Mouse (Mus musculus) stomach, embryonic 16.5 days (tissue): ENCODE measurements around the gene Map2k3. TPM values are rescaled to one million over a fixed set of nuclear protein-coding genes. Genes with fewer than 3 reads are reported as not detected.

ENCODE experiments used
- ATAC-seq: fragments of 200-750 bp; cut with Nextera tagmentation; 2 replicates; pipeline ENCODE4 v1.8.0; 2017; ENCODE audit warnings: moderate number of reproducible peaks, moderate TSS enrichment; ENCODE audit not compliant: insufficient read depth, low FRiP score
- H3K27ac ChIP-seq: fragments of 300-500 bp; sonication (generic); 2 replicates; pipeline ENCODE4 v1.5.1; 2014; ENCODE audit warnings: low read length
- H3K27me3 ChIP-seq: fragments of 300-500 bp; sonication (generic); 2 replicates; pipeline ENCODE4 v1.6.1; 2014; ENCODE audit warnings: low read length, control low read depth, mixed read lengths; ENCODE audit not compliant: control insufficient read depth, insufficient read depth
- H3K36me3 ChIP-seq: fragments of 300-500 bp; sonication (generic); 2 replicates; pipeline ENCODE4 v1.6.1; 2014; ENCODE audit warnings: low read length; ENCODE audit not compliant: control insufficient read depth, insufficient read depth
- H3K4me1 ChIP-seq: fragments of 300-500 bp; sonication (generic); 2 replicates; pipeline ENCODE4 v1.6.1; 2014; ENCODE audit warnings: low read length, control low read depth, mixed read lengths; ENCODE audit not compliant: control insufficient read depth, insufficient read depth
- H3K4me2 ChIP-seq: fragments of 300-500 bp; sonication (generic); 2 replicates; pipeline ENCODE4 v1.6.1; 2014; ENCODE audit warnings: low read depth, low read length, mixed read lengths
- H3K4me3 ChIP-seq: fragments of 300-500 bp; sonication (generic); replicated peaks from 2 replicates; pipeline ENCODE4 v1.5.1; 2014; ENCODE audit warnings: mild to moderate bottlenecking, low read length
- H3K9ac ChIP-seq: fragments of 300-500 bp; sonication (generic); 2 replicates; pipeline ENCODE4 v1.6.1; 2014; ENCODE audit warnings: low read length
- H3K9me3 ChIP-seq: fragments of 300-500 bp; sonication (generic); replicated peaks from 2 replicates; pipeline ENCODE4 v1.6.1; 2016; ENCODE audit warnings: low read length, control low read depth; ENCODE audit not compliant: control insufficient read depth
- WGBS: fragments of 180-500 bp; shearing (Covaris S2); extraction: QIAGEN DNeasy Blood & Tissue Kit; methylation state at CpG from one replicate; pipeline ENCODE4 v1.1.7; 2014; 5-methylcytosine and 5-hydroxymethylcytosine counted together
- polyA plus RNA-seq: library from polyadenylated mRNA; unstranded; fragments of >200 nt; fragmentation: Nextera tagmentation; extraction: Ambion mirVana; gene quantifications from 2 replicates; pipeline ENCODE4 v1.2.1, GENCODE M21; 2015

Map2k3 gene
- polyA plus RNA-seq, 1 experiment from 2014 or later = 119 TPM

GRCm38 (mm10) chr11:60903661-60904061 lies 28.2 kb upstream of the Map2k3 start:
- no peak for ATAC-seq
- Histone ChIP-seq H3K9me3 (no peaks in the 10 kb centered on the region), H3K36me3 (no peaks in the 10 kb centered on the region; the same call in 1 of the 2 replicates), H3K4me3 (no peak overlapping the region), H3K27me3 (no peaks in the 10 kb centered on the region), H3K9ac (no peak overlapping the region), H3K4me1 (no peaks in the 10 kb centered on the region), H3K4me2 (no peak overlapping the region), H3K27ac (no peak overlapping the region)
- WGBS = 88% methylated on average over 6 of the region's 6 CpGs

DNA sequence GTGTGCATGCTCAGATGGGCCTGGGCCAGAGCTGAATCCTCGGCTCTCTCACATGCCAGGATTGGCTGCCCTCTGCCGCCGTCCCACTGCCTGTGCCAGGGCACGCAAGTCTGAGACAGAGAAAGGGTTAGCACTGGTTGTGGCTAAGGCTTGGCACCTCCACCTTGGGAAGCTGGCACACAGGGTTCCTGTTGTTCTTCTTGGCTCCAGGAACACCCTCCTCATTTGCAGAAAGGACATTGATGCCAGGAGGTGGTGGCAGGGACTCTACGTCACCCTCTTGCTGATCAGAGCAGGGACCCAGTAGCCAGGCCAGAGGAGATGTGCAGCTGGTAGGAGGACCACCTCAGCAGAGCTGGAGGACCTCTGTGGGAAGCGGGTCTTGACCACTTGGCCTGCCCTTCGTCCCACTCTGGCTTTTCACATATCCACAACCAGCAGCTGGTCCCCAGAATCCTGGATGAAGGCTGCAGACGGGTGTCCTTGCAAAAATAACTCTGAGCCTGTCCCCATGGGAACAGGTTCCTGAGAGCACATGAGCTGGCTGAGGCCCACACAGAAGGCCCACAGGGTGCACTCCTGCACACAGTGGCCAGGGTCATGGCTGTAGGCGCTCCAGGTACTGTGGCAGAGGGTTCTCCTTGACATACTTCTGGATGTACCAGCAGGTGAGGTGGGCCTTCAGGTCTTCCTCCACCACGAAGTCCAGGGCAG lies 26.3 kb upstream of the Map2k3 start:
- H3K9me3 ChIP-seq = no peaks in the 10 kb centered on the region
- no peak overlapping the region for H3K27ac ChIP-seq
- WGBS = 91% methylated on average over 10 of the region's 10 CpGs
- no peak for ATAC-seq
- no peaks in the 10 kb centered on the region for H3K27me3 ChIP-seq
- H3K36me3 ChIP-seq = no peaks in the 10 kb centered on the region; the same call in 1 of the 2 replicates
- no peak overlapping the region for H3K4me3 ChIP-seq
- no peak overlapping the region for H3K9ac ChIP-seq
- H3K4me2 ChIP-seq = no peak overlapping the region
- H3K4me1 ChIP-seq = no peaks in the 10 kb centered on the region

GRCm38 (mm10) chr11:60906449-60906848 lies 25.4 kb upstream of the Map2k3 start:
- H3K36me3 ChIP-seq = no peaks in the 10 kb centered on the region; the same call in 1 of the 2 replicates
- H3K27me3 ChIP-seq = no peaks in the 10 kb centered on the region
- H3K27ac ChIP-seq = no peak overlapping the region
- H3K4me2 ChIP-seq = no peak overlapping the region
- no peak overlapping the region for H3K9ac ChIP-seq
- no peaks in the 10 kb centered on the region for H3K9me3 ChIP-seq
- no peak for ATAC-seq
- WGBS = 97% methylated on average over 4 of the region's 4 CpGs
- no peak overlapping the region for H3K4me3 ChIP-seq
- no peaks in the 10 kb centered on the region for H3K4me1 ChIP-seq

DNA sequence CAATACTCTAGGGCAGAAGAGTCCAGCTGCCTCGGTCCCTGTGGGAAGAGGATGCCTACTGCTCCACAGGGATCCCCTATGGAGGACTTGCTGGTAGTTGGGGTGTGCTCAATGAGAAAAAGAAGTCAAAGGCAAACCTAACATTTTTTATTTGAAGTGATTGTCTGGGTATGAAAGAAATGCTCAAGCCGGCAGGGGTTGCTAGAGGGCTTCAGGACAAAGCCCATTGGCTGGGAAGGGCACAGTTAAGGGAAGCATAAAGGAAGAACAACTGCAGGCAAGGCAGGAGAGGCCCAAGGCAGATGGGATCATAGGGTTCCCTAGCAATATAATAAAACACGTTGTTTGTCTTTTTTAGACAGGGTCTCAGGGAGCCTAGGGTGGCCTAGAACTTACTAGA lies 23.8 kb upstream of the Map2k3 start:
- H3K27ac ChIP-seq = no peak overlapping the region
- H3K4me1 ChIP-seq = peaks cover 10% of the 10 kb centered on the region
- H3K27me3 ChIP-seq = no peaks in the 10 kb centered on the region
- ATAC-seq = no peak
- H3K4me3 ChIP-seq = no peak overlapping the region
- H3K9ac ChIP-seq = no peak overlapping the region
- no peaks in the 10 kb centered on the region; the same call in 1 of the 2 replicates for H3K36me3 ChIP-seq
- H3K9me3 ChIP-seq = no peaks in the 10 kb centered on the region
- no peak overlapping the region for H3K4me2 ChIP-seq
- 68% methylated on average over 3 of the region's 3 CpGs for WGBS

GRCm38 (mm10) chr11:60909626-60910025 lies 22.2 kb upstream of the Map2k3 start:
- Histone ChIP-seq H3K4me2 (no peak overlapping the region), H3K4me1 (peaks cover 17% of the 10 kb centered on the region), H3K27ac (no peak overlapping the region), H3K9ac (no peak overlapping the region), H3K27me3 (no peaks in the 10 kb centered on the region), H3K9me3 (no peaks in the 10 kb centered on the region), H3K4me3 (no peak overlapping the region), H3K36me3 (no peaks in the 10 kb centered on the region; the same call in 1 of the 2 replicates)
- no peak for ATAC-seq
- WGBS = 78% methylated on average over 1 of the region's 1 CpGs

DNA sequence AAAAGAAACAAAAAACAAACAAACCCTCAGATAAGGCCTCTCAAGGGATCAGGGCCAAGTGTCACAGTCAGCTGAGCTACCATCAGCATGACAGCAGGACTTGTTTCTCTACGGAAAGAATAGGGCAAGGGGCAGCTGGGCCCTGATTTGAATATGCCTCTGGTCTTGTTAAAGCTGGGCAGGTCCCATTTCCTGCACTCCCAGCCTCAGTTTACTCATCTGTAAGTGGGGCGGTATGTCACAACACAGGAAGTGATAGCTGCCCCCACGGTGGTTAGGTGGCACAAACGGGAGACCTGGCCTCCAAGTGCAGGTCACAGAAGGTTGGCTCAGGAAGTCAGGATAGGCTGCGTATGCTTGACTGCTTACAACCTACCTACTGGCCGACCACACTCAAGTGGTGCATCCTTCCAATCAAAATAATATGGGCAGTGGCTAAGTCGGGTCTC lies 19.3 kb upstream of the Map2k3 start:
- no peak for ATAC-seq
- WGBS = 22% methylated on average over 7 of the region's 7 CpGs
- Histone ChIP-seq H3K27ac (no peak overlapping the region), H3K27me3 (no peaks in the 10 kb centered on the region), H3K4me1 (peaks cover 18% of the 10 kb centered on the region), H3K9ac (peak overlapping the region; percentile 80), H3K9me3 (no peaks in the 10 kb centered on the region), H3K4me2 (peak overlapping the region; percentile 82), H3K4me3 (peak overlapping the region; percentile 69), H3K36me3 (no peaks in the 10 kb centered on the region)

DNA sequence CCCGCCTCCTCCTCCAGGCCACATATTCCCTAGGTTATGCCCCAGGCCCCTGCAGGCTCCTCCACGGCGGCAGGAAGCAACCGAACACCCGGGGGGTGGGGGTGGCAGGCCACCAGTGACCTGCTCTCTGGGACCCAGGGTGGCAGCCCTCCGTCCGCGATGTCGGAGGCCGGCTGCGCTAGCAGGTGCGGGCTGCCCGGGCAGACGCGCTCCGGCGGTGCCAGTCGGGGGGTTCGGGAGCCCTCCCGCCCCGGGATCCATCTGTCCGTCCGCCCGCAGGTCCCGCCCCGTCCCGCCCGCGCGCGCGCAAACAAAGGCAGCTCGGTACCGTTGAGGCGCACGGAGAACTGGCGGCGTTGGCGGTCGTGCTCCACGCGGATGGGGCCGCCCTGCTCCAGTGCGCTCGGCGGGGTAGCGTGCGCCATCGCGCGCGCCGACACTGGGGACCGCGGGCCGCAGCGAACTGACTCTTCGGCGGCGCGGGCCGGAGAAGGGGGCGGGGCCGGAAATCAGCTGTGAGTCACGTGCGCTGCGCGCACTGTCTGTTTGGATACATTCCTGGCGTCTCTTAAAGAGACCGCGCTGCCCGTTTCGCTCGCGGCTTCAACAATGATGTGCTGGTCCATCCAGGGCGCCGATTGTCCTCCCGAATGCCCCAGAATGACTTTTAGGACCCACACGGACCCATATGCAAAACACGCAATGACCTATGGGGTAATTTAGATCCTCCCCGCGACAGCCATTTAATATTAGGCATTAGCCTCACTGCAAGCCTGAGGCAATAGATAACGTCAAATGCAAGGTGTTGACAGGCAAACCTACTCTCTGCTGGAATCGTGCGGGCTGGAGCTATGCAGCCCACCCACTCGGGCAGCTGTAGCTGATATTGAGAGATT lies 18.3 kb upstream of the Map2k3 start:
- H3K9ac ChIP-seq = peak overlapping the region; percentile 80
- peak; percentile 89 for ATAC-seq
- no peaks in the 10 kb centered on the region for H3K36me3 ChIP-seq
- no peaks in the 10 kb centered on the region for H3K9me3 ChIP-seq
- H3K4me3 ChIP-seq = peak overlapping the region; percentile 69
- H3K27ac ChIP-seq = peak overlapping the region; percentile 62
- peaks cover 18% of the 10 kb centered on the region for H3K4me1 ChIP-seq
- H3K27me3 ChIP-seq = no peaks in the 10 kb centered on the region
- H3K4me2 ChIP-seq = peak overlapping the region; percentile 82
- WGBS = under 1% methylated on average over 86 of the region's 86 CpGs

DNA sequence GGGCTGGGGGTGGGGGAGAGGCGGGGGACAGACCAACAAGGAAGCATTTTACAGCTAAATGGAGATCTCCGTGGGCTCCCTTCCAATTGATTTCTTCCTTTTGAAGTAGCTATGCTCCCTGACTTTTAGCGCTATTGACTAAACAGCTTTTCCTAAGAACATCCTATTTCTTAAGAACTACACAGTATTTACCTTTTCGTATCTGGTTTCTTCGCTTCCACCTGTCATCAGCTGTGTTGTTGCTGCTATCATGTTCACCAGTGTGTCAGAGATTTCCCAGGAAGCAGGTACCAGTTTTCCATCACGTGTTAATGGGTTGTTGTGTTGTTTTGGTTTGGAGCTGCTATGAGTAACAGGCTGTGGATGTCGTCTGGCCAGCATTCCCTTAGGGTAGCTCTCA lies 17.3 kb upstream of the Map2k3 start, which contains the start of gene Natd1:
TSS of gene Natd1 (minus strand) at position 260 of the 400 bp plus-strand sequence.
- peak within 1 kb of the TSS; percentile 82 for H3K4me2 ChIP-seq
- peak within 1 kb of the TSS; percentile 69 for H3K4me3 ChIP-seq
- WGBS = 26% methylated on average over 7 of the region's 7 CpGs
- H3K27me3 ChIP-seq = no peaks in the 10 kb centered on the region
- peak within 1 kb of the TSS; percentile 62 for H3K27ac ChIP-seq
- H3K4me1 ChIP-seq = peaks cover 18% of the 10 kb centered on the region
- no peak for ATAC-seq
- H3K9ac ChIP-seq = peak within 1 kb of the TSS; percentile 80
- no peaks in the 10 kb centered on the region for H3K9me3 ChIP-seq
- H3K36me3 ChIP-seq = no peaks in the 10 kb centered on the region

GRCm38 (mm10) chr11:60915201-60915600 lies 16.6 kb upstream of the Map2k3 start:
- Histone ChIP-seq H3K27ac (no peak overlapping the region), H3K27me3 (no peaks in the 10 kb centered on the region), H3K9me3 (no peaks in the 10 kb centered on the region), H3K36me3 (no peaks in the 10 kb centered on the region), H3K9ac (no peak overlapping the region), H3K4me2 (no peak overlapping the region), H3K4me1 (peaks cover 18% of the 10 kb centered on the region), H3K4me3 (no peak overlapping the region)
- WGBS = 69% methylated on average over 4 of the region's 4 CpGs
- ATAC-seq = no peak
